Mouse (Mus musculus) bone marrow, adult 2 months (tissue): Measurements from ENCODE around the gene Ugcg.

ENCODE experiments used
- CTCF ChIP-seq: fragments of 200-500 bp; IDR thresholded peaks from 2 replicates; pipeline ENCODE4 v1.5.1; 2011; ENCODE audit warnings: low read length, control low read depth; ENCODE audit not compliant: control insufficient read depth, insufficient read depth
- POLR2A ChIP-seq: fragments of 200-500 bp; IDR thresholded peaks from 2 replicates; pipeline ENCODE4 v1.6.1; 2011; ENCODE audit warnings: low read depth, mild to moderate bottlenecking, control low read depth, low read length, borderline replicate concordance; ENCODE audit not compliant: control insufficient read depth

DNA sequence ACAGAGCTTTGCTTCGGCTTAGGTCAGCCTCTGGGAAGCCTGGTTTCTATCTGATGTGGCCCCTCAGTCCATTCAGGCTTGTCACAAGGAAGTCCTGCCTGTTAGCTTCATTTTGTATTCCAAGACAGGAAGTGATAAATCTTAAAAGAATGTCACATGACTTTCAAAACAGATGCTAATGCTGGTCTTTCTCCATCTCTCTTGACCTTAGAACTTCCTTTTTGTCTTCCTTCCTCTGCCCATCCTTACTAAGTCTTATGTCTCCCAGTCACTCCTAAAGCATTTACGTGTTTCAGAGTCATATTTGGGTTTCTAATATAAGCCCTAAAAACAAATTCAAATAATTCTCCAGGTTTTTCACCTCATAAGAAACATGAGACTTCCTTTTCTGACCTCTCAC lies 25.0 kb upstream of the Ugcg start:
- no peak for TF ChIP-seq POLR2A
- no peak for TF ChIP-seq CTCF
